Mouse (Mus musculus): ENCODE results near the gene Arhgap8.
A peak's percentile ranks its signal among the peaks of the same experiment; 100 is the strongest.
"Not testable (repeated sequence)": the region's sequence is repeated elsewhere in the genome, so short reads cannot be mapped to it uniquely, and the experiment has no call there.

Gene Arhgap8

DNA sequence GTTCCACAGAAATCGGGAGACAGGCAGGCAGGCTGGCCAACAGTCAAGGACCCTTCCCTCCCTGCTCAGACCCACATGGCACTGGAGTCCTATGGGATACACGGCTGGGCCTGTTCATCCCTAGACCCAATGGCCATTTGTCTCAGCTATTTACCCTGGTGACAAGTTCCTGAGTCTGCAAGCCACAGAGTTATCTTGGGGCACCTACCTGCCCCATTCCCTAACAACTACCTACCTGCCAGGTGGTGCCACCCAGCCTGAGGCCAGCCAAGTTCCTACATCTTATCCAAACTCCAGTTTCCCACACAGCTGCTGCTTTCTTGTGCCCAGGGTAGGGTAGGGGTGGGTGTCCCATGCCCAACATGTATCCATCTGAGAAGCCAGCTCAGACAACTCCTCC is 21.7 kb upstream of the Arhgap8 start:
- DNase-seq (ENCODE audit: low spot score), result no peak

DNA sequence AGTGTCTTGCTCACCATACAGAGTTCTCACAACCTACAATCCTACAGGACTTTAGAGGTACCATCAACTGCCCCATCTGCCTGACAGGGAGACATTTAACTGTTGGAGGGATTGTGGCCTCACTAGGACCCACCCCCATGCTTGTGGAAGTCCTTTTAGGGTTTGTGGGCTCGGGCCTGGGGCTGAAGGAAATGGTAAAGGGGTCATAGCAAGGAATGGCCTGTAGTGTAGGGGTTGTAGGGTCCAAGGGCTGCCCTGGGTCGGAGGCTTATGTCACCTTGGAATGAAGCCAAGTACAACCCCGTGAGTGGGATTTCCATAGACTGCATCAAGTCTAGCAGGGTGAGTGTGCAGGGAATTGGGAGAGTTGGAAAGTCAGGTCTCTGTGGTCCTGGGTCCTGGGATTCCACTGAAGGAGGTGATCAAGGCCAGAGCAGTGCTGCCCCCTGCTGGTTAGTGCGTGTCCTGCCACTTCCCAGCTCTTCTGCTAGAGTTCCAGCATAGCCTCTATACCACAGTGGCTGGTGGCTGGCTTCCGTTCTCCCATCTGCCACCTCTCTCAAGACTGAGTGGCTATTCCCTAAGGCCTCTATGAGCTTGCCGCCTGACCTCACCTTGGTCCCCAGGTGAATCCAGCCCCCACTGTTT is 19.6 kb upstream of the Arhgap8 start:
- peak; percentile 37 for DNase-seq (ENCODE audit: low spot score)

DNA sequence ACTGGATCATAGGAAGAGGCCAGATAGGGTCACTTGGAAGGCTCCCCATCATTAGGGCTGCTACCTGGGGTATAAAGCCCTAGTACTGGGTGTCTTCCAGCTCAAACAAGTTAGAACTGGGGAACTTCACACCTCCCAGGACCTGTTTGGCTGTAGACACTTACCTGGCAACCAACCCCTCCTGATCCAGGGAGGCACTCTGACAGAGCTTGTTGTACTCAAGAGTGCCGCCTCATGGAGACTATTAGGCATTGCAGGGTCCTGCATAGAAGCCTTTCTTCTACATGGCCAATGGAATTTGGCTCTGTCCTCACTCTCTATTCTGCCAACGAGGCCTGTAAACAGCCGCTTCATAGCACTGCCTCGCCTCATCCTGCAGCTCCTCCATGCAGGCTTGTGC is 17.9 kb upstream of the Arhgap8 start:
- no peak for DNase-seq (ENCODE audit: low spot score)

DNA sequence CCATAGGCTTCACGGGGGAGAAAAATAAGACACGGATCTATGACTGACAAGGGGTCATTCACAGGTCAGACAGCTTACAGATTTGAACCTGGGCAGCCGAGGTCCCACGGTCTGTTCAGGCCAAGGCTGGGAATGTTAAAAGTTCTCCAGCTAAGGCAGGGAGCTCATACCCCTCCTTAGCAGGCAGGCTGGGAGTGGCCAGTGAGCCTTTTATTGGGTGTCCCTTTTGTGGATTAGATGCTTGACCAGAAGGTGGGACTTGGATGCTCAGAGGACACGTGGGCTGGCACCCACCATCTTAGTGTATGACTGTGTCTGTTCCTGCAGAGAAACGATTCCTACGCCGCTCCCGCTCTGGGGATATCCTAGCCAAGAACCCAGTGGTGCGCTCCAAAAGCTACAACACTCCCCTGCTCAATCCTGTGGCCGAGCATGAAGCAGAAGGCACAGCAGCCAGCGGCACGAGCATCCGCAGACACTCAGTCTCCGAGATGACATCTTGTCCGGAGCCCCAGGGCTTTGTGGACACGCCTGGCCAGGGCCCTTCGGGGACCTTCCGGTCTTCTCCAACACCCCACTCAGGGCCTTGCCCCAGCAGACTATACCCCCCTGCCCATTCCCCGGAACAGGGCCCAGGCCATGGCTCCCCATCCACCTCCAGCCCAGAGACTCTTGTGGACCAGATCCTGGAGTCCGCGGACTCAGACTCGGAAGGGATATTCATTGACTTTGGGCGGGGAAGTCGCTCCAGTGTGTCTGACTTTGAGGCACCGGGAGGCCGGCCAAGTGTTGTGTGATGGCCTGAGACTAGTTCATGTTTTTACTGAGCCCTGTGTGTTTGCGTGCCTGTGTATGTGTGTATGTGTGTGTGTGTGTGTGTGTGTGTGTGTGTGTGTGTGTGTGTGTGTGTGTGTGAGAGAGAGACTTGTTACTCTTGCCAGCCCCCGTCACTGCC is 17.2 kb upstream of the Arhgap8 start:
- DNase-seq (ENCODE audit: low spot score), result no peak

DNA sequence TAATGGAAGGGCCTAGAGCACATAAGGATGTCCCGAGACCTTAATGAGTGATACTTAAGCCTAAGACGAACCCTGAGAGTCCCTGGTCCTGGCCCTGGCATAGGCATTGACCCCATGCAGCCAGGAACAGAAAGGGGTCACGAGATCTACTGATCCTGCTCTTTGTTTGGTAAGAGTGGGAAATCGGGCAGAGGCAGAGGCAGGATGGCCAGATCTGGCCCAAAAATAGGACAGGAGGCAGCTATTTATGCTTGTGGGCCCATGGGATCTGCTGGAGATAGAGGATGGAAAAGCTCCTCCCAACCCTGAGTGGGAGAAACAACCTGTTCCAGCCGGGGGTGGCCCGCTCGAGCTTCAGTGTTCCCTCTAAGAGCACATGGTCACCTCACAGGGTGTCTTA is 15.9 kb upstream of the Arhgap8 start:
- no peak for DNase-seq (ENCODE audit: low spot score)

DNA sequence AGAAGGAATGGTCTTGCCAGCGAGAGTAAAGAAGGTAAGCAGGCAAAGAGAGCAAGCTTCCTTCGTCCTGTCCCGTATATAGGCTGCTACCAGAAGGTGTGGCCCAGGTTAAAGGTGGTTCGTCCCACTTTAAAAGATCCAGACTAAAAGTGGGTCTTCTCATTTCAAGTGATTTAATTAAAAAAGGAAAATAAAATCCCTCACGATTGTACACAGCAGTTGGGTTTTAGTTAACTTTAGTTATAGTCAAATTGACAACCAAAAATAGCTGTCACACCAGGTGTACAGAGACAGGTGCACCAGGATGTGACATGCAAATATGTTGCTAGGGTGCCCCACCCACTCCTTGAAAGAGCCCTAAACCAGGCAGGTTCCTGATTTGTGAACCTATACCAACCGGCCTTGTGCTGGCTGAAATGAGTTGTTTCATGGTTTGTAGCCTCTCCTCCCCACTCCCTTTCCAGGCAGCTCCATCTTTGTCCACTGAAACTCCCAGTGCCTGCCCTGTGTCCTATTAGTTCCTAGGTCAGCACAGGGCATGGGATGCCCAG is 14.4 kb upstream of the Arhgap8 start:
- no peak for DNase-seq (ENCODE audit: low spot score)

DNA sequence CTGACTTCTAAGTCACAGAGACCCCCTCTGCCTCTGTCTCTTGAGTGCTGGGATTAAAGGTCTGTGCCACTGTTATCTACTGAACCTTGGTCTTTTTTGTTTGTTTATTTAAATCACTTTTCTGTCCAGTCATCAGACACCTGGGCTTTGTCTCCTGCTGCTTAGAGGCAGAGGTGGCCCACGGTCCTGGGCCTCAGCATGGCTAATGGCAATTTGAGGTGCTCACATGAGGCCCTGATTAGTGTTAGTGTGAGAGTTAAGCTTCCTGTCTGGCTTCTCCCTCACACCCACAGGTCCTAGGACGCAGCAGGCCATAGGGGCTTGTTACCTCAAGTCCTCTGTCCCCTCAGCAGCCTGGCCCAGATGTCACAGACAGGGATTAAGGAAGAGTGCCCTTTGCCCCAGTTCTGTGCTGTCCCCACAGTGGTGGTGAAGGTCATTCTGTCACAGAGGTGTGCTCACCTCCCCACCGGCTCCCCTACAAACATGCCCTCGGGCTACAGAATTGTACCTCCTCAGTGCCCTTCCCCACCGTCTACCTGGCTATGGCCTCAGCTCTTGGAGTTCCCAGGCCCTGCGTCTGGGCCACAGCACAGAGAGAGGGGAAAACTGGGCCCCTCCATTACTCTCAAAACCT is 12.8 kb upstream of the Arhgap8 start:
- no peak for DNase-seq (ENCODE audit: low spot score)

DNA sequence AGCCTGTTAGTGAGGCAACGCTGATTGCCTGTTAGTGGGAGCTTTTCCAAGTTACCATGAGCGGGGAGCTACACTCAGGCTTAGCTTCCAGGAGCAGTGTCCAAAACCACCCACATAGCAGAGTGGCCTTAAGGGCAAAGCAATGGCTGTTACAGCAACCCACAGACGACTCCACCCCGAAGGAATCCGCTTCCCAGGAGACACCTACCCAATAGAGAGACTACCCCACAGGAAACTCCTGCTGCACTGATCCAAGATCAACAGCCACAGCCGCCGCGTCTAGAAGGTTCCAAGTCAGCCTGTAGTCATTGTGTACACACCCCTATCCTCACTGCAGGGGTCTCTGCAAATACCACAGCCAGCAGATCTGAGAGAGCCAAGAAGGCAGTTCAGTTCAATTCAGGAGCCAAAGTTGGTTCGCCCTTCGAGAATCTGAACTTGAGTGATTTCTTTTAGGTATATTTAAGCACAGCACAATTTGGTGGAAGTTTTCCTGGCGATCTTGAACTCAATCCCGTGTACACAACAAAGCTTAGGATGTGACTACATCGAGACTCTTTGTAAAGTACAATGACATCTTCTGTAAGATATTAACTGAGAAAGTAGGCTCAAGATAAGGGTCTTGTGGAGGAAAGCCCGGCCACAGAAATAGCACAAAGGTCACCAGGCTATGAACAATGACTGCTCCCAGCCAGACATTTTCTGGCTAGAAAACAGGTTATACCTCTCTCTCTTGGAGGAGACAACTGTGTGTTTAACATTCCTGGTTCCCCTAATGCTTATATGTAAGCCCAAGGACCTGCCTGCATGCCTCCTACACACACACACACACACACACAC is 7.1 kb upstream of the Arhgap8 start:
- no peak for DNase-seq (ENCODE audit: low spot score)

DNA sequence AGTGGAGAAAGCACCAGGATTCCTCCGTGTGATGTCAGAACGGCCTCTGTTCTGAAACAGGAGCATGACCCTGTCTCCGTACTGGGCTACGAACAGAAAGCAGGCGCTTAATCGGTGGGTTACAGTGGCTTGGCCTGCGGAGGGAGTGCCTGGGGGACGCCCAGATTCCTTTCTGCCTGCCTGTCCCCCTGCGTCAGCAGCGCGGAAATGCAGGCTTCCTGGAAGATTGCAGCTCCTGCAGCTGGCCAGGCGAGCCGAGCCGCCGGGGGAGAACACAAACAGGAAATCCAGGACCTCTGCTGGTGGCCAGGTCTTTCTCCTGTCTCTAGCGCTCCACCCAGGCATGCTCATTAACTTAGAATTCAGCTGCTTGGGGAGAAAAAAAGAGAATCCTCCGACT is 5.1 kb upstream of the Arhgap8 start:
- DNase-seq (ENCODE audit: low spot score), result no peak

DNA sequence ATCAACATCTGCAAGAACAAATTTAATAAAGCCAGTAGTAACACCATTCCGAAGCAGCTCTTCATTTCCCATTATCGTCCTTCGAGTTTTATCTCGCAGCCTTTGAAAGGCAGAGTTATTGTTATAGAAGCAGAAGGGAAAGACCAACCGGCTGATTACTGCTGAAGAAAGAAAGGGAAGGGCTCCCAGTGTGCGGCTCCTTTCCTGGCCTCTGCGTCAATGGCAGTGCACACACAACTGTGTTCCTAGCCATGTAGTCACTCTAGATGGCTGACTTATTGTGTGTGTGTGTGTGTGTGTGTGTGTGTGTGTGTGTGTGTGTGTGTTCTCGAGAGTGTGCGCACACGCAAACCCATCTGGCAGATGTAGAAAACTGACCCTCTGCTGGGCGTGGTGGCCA is 4.7 kb upstream of the Arhgap8 start:
- DNase-seq (ENCODE audit: low spot score), result no peak

DNA sequence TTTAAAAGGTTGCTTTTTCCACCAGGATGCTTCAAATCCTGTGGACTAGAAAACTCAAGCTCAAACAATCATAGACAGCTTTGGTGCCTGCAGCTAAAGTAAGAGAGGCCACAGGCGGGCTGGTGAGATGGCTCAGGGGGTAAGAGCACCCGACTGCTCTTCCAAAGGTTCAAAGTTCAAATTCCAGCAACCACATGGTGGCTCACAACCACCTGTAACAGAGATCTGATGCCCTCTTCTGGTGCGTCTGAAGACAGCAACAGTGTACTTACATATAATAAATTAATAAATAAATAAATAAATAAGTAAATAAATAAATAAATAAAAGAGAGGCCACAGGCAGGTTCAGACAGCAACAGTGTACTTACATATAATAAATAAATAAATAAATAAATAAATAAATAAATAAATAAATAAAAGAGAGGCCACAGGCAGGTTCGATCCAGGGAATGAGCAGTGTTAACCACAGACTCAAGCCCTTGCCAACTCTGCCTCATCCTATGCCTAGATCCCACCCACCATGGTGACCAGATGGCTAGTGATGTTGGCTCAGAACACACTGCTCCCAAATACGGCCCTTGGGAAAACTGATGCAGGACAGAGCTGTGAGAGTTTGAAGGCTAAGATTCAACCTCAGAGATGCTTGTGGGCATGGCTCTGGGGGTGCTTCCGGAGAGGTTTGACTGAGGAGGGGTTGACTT is 2.1 kb upstream of the Arhgap8 start:
- DNase-seq (ENCODE audit: low spot score), result not testable (repeated sequence)

DNA sequence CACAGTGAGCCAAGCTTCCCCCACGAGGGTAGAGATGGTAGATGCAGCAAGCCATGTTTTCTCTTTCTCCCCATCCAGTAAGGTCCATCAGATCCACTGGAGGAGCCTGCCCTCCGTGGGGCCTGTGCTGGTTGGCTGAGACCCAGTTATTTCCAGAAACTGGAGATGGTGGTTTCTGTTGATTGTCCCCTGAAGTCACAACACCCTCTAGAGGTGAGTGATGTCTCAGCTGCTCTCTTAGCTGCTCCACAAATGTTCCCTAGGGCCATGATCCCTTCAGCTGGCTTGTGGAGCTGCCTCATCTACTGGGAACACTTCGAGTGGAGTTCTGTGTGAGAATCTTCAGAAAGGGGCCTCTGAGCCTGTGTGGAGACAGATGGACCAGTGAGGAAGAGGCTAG is 1.1 kb upstream of the Arhgap8 start:
- DNase-seq (ENCODE audit: low spot score), result no peak

DNA sequence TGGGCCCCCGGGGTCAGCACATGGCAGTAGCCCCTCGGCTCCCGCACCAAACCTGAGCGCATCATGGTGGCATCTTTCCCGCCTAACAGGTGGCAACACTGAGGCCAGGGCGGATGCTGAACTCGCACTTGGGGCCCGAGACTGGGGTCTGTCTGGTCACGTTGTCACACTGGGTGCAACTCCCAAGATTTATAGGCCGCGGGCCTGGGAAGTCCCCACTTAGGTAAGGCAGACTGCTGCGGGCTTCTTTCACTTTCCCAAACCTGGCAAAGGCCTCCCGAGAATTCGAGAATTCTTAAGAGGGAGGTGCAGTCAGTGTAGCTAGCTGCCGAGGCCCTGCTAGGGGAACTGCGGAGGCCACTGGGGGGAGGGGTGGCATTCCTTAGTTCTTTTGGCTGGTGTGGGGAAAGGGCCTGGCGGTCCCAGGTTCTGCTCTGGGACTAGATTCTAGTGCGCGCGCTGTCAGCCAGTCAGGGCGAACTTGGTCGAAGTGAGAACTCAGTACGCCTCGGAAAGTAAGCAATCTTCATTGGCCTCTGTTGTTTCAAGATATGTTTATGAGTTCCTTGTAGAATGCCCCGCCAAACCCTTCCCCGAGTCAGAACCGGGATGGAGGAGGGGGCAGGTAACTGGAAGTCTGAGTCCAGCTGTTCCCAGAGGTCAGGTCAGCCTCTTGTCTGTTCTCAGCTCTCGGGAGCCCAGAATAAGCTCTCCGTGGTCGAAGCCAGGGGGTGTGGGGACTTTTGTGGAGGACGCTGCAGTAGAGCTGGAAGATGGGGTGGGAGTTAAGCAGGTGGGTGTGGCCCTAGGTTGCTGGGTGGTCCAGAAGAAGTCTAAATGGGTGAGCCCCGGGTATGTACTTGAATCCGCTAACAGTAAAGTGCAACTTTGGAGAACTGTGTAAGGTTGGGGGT is 696 bp downstream of the Arhgap8 start:
- DNase-seq (ENCODE audit: low spot score), result no peak

DNA sequence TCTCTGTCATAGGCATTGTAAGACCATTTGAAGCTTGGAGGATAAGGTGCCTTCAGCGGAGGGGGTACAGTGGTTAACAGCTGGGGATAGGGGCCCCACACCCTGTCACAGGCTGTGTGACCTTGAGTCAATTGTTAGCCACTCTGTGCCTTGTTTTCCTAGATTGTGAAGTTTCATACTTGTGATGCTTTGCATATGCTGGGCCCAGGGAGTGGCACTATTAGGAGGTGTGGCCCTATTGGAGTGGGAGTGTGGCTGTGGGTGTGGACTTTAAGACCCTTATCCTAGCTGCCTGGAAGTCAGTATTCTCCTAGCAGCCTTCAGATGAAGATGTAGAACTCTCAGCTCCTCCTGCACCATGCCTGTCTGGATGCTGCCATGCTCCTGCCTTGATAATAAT is 3.8 kb downstream of the Arhgap8 start:
- DNase-seq (ENCODE audit: low spot score), result not testable (repeated sequence)

DNA sequence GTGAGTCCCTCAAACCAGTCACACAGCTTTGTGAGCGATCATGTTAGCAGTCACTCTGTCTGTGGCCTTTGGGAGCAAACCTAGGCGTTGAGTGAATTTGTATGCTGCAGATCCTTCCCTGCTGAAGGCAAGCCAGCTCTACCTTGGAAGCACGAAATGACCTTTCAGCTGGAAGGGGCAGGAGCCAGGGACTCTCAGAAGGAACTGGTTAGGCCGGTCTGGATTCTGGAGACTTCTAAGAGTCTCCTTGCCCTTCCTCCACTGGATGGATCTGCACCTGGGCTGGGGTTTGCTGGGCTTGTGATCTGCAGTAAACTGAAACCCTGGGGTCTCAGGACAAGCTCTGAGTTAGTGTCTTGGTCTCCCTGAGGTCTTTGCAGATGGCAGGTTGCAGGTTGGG is 4.3 kb downstream of the Arhgap8 start:
- DNase-seq (ENCODE audit: low spot score), result no peak

DNA sequence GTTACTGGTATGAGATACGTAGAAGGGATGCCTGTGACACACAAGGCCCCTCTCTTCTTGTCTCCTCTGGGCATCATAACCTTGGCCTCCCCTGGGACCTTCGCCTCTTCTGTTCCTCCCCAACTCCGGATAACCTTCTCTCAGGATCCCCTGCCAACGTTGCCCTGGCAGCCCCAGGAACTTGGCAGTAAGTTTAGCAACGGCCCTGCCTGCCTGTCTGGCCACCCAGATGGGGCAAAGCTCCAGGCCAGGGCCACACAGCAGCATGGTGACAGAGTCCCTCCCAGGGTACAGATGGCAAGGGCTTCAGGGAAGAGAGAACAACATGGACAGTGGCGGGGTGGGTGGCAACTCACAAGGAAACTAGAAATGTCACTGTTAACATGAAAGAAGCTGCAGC is 9.8 kb downstream of the Arhgap8 start:
- no peak for DNase-seq (ENCODE audit: low spot score)

DNA sequence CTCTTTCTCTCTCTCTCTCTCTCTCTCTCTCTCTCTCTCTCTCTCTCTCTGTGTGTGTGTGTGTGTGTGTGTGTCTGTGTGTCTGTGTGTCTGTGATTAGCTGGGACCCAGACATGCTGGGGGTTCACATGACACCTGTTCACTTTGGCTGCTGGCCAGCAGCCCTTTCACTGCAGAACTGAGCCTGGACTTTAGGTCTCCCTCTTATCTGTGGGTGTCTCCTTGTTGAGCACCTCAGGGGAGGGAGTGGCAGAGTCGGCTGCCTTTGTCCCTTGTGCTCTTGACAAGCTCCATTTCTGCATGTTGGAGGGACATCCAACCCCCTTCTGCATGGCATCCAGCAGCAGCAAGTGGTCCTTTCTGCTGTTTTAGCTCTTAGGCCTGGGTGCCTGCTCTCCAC is 11.0 kb downstream of the Arhgap8 start:
- no peak for DNase-seq (ENCODE audit: low spot score)

DNA sequence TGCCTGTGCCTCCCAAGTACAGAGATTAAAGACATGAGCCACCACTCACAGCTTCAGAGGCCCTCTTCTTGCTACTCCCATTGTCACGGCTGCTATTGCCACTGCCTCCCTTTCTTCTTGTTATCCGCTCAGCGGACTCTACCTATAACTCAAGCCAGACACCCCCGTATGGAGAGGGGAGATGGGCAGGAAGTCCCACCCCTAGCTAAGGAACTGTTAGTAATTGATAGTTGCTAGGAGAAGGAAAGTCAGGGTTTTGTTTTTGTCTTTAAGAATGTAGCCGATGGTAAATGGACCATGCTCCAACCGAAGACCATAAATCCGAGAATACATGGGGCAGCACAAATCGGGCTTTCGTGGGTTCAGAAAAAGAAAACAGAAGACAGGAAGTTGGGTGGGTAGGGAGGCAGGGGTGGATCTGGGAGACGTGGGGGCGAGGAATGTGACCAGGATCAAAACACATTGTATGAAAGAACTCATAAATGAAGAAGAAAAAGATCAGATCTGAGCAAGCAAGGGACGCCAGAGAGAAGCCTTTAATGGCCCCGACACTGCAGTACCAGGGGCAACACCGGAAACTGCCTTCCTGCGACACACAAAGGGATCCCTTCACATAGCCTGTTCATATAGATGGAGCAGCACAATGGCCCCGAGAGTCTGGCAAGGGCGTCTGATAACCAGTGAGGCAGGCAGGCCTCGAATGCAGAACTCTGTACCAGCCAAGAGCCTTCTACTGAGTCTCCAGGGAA is 12.0 kb downstream of the Arhgap8 start:
- no peak for DNase-seq (ENCODE audit: low spot score)

DNA sequence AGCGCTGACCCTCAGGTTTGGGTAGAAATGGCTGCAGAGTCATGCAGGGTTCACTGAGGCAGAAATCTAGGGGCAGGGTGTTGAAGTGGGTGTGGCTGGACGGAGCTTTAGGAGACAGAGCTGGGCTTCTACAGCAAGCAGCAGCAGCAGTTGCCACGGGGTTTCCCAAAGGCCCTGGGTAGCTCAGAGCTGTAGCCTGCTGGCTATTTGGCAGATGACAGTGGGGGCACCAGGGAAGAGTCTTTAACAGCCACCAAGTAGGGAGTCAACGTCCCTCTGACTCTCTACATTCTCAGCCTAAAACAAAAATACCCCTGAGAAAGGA is 12.5 kb downstream of the Arhgap8 start:
- no peak for DNase-seq (ENCODE audit: low spot score)
